Mouse (Mus musculus): ENCODE results near the gene Gabrr2. TPM values are rescaled to one million over a fixed set of nuclear protein-coding genes. Genes with fewer than 3 reads are reported as not detected.

Gene Gabrr2
- polyA plus RNA-seq, 1 experiment from 2014 or later: not detected

GRCm38 (mm10) chr4:33052650-33053049, 10.1 kb upstream of the Gabrr2 start:
- H3K36me3 ChIP-seq (ENCODE audit: insufficient read depth, low read length): peaks cover 27% of the 10 kb centered on the region; the same call in 1 of the 2 replicates
- H3K4me1 ChIP-seq (replicated peaks; ENCODE audit: insufficient read depth, low read length): no peaks in the 10 kb centered on the region
- H3K9me3 ChIP-seq (replicated peaks; ENCODE audit: low read length): no peaks in the 10 kb centered on the region
- H3K4me2 ChIP-seq (ENCODE audit: low read length): no peak overlapping the region
- 78% methylated on average over 5 of the region's 5 CpGs for WGBS
- no peak for ATAC-seq (replicated peaks; ENCODE audit: low FRiP score, low read depth)
- DNase-seq (ENCODE audit: low spot score): no peak
- no peak overlapping the region for H3K9ac ChIP-seq (ENCODE audit: low read depth, low read length)
- H3K27ac ChIP-seq: no peak overlapping the region
- no peak for TF ChIP-seq CTCF (IDR thresholded peaks at IDR 0.05; ENCODE audit: low read depth)
- H3K4me3 ChIP-seq (replicated peaks; ENCODE audit: low read depth, low read length): no peak overlapping the region
- no peaks in the 10 kb centered on the region for H3K27me3 ChIP-seq (ENCODE audit: insufficient read depth, low read length)

- DNase-seq (ENCODE audit: low spot score) (no peak), ATAC-seq (replicated peaks; ENCODE audit: low FRiP score, low read depth) (no peak)
- Histone ChIP-seq H3K4me1 (replicated peaks; ENCODE audit: insufficient read depth, low read length) (no peaks in the 10 kb centered on the region), H3K36me3 (ENCODE audit: insufficient read depth, low read length) (peaks cover 25% of the 10 kb centered on the region; the same call in 1 of the 2 replicates), H3K9me3 (replicated peaks; ENCODE audit: low read length) (no peaks in the 10 kb centered on the region), H3K27me3 (ENCODE audit: insufficient read depth, low read length) (no peaks in the 10 kb centered on the region), H3K9ac (ENCODE audit: low read depth, low read length) (no peak overlapping the region), H3K27ac (0 out of 2 replicates have a peak overlapping the region, but pooled peaks have one; percentile 1), H3K4me3 (replicated peaks; ENCODE audit: low read depth, low read length) (no peak overlapping the region), H3K4me2 (ENCODE audit: low read length) (no peak overlapping the region)
- TF ChIP-seq CTCF (IDR thresholded peaks at IDR 0.05; ENCODE audit: low read depth): no peak
Measured at GRCm38 (mm10) chr4:33054426-33054825, 8.4 kb upstream of the Gabrr2 start.

- no peak overlapping the region for H3K4me2 ChIP-seq (ENCODE audit: low read length)
- no peaks in the 10 kb centered on the region for H3K9me3 ChIP-seq (replicated peaks; ENCODE audit: low read length)
- H3K4me1 ChIP-seq (replicated peaks; ENCODE audit: insufficient read depth, low read length): 0 out of 2 replicates have a peak, but pooled peaks cover 2% of the 10 kb centered on the region
- 82% methylated on average over 1 of the region's 1 CpGs for WGBS
- no peak for TF ChIP-seq CTCF (IDR thresholded peaks at IDR 0.05; ENCODE audit: low read depth)
- no peak for ATAC-seq (replicated peaks; ENCODE audit: low FRiP score, low read depth)
- no peak overlapping the region for H3K9ac ChIP-seq (ENCODE audit: low read depth, low read length)
- 0 out of 2 replicates have a peak, but pooled peaks cover 11% of the 10 kb centered on the region for H3K36me3 ChIP-seq (ENCODE audit: insufficient read depth, low read length)
- H3K4me3 ChIP-seq (replicated peaks; ENCODE audit: low read depth, low read length): no peak overlapping the region
- no peaks in the 10 kb centered on the region for H3K27me3 ChIP-seq (ENCODE audit: insufficient read depth, low read length)
- no peak overlapping the region for H3K27ac ChIP-seq
- DNase-seq (ENCODE audit: low spot score): no peak
Measured at GRCm38 (mm10) chr4:33056317-33056716, 6.5 kb upstream of the Gabrr2 start.

GRCm38 (mm10) chr4:33057890-33058687, 4.7 kb upstream of the Gabrr2 start:
- 46% methylated on average over 11 of the region's 11 CpGs for WGBS
- H3K27me3 ChIP-seq (ENCODE audit: insufficient read depth, low read length): no peaks in the 10 kb centered on the region
- H3K4me3 ChIP-seq (replicated peaks; ENCODE audit: low read depth, low read length): no peak overlapping the region
- ATAC-seq (replicated peaks; ENCODE audit: low FRiP score, low read depth): no peak
- H3K4me2 ChIP-seq (ENCODE audit: low read length): no peak overlapping the region
- 0 out of 2 replicates have a peak, but pooled peaks cover 2% of the 10 kb centered on the region for H3K4me1 ChIP-seq (replicated peaks; ENCODE audit: insufficient read depth, low read length)
- H3K9me3 ChIP-seq (replicated peaks; ENCODE audit: low read length): no peaks in the 10 kb centered on the region
- H3K36me3 ChIP-seq (ENCODE audit: insufficient read depth, low read length): no peaks in the 10 kb centered on the region
- TF ChIP-seq CTCF (IDR thresholded peaks at IDR 0.05; ENCODE audit: low read depth): no peak
- DNase-seq (ENCODE audit: low spot score): peak; percentile 53
- H3K9ac ChIP-seq (ENCODE audit: low read depth, low read length): no peak overlapping the region
- H3K27ac ChIP-seq: no peak overlapping the region

- H3K9ac ChIP-seq (ENCODE audit: low read depth, low read length): no peak overlapping the region
- no peak overlapping the region for H3K27ac ChIP-seq
- DNase-seq (ENCODE audit: low spot score) (no peak), ATAC-seq (replicated peaks; ENCODE audit: low FRiP score, low read depth) (no peak)
- H3K4me3 ChIP-seq (replicated peaks; ENCODE audit: low read depth, low read length): no peak overlapping the region
- H3K27me3 ChIP-seq (ENCODE audit: insufficient read depth, low read length): no peaks in the 10 kb centered on the region
- WGBS: 46% methylated on average over 7 of the region's 7 CpGs
- no peaks in the 10 kb centered on the region for H3K9me3 ChIP-seq (replicated peaks; ENCODE audit: low read length)
- 0 out of 2 replicates have a peak, but pooled peaks cover 2% of the 10 kb centered on the region for H3K4me1 ChIP-seq (replicated peaks; ENCODE audit: insufficient read depth, low read length)
- no peaks in the 10 kb centered on the region for H3K36me3 ChIP-seq (ENCODE audit: insufficient read depth, low read length)
- no peak overlapping the region for H3K4me2 ChIP-seq (ENCODE audit: low read length)
- TF ChIP-seq CTCF (IDR thresholded peaks at IDR 0.05; ENCODE audit: low read depth): no peak
Measured at GRCm38 (mm10) chr4:33061158-33061557, 1.6 kb upstream of the Gabrr2 start.

- Histone ChIP-seq H3K36me3 (ENCODE audit: insufficient read depth, low read length) (no peaks in the 10 kb centered on the region), H3K4me3 (replicated peaks; ENCODE audit: low read depth, low read length) (no peak overlapping the region), H3K9me3 (replicated peaks; ENCODE audit: low read length) (no peaks in the 10 kb centered on the region), H3K4me2 (ENCODE audit: low read length) (no peak overlapping the region), H3K9ac (ENCODE audit: low read depth, low read length) (no peak overlapping the region), H3K27me3 (ENCODE audit: insufficient read depth, low read length) (no peaks in the 10 kb centered on the region), H3K27ac (no peak overlapping the region), H3K4me1 (replicated peaks; ENCODE audit: insufficient read depth, low read length) (0 out of 2 replicates have a peak, but pooled peaks cover 2% of the 10 kb centered on the region)
- DNase-seq (ENCODE audit: low spot score): no peak
- 70% methylated on average over 6 of the region's 6 CpGs for WGBS
- TF ChIP-seq CTCF (IDR thresholded peaks at IDR 0.05; ENCODE audit: low read depth): no peak
- ATAC-seq (replicated peaks; ENCODE audit: low FRiP score, low read depth): no peak
Measured at GRCm38 (mm10) chr4:33064986-33065385, 2.2 kb downstream of the Gabrr2 start.
